Mouse (Mus musculus) G1E (cell line): ENCODE data around the gene Sympk. TPM values are rescaled to one million over a fixed set of nuclear protein-coding genes. Genes with fewer than 3 reads are reported as not detected.

Experiments
- ATAC-seq: 2 replicates; pipeline ENCODE4 v1.8.0; 2016; ENCODE audit warnings: mild to moderate bottlenecking; ENCODE audit not compliant: insufficient number of reproducible peaks, poor library complexity, low FRiP score, severe bottlenecking; ENCODE audit errors: extremely low read depth
- DNase-seq: peaks from one replicate; pipeline ENCODE4 v3.0.0; 2012; ENCODE audit warnings: low spot score
- H3K27me3 ChIP-seq: 2 replicates; pipeline ENCODE4 v1.6.1; 2012; ENCODE audit warnings: mild to moderate bottlenecking, low read length, inconsistent platforms; ENCODE audit not compliant: insufficient read depth
- H3K36me3 ChIP-seq: replicated peaks from 2 replicates; pipeline ENCODE3; 2012; ENCODE audit warnings: mild to moderate bottlenecking, inconsistent platforms
- H3K4me1 ChIP-seq: 2 replicates; pipeline ENCODE4 v1.6.1; 2012; ENCODE audit warnings: low read depth, low read length, inconsistent platforms, mixed read lengths; ENCODE audit not compliant: insufficient read depth
- H3K4me3 ChIP-seq: 2 replicates; pipeline ENCODE4 v1.5.1; 2012; ENCODE audit warnings: low read depth, mild to moderate bottlenecking, inconsistent platforms, low read length, moderate library complexity, mixed read lengths
- H3K9me3 ChIP-seq: replicated peaks from 2 replicates; pipeline ENCODE4 v1.6.1; 2012; ENCODE audit warnings: inconsistent platforms
- CTCF ChIP-seq: IDR thresholded peaks from 2 replicates; pipeline ENCODE4 v1.5.1; 2012; ENCODE audit warnings: low read depth, low read length, inconsistent platforms, mixed read lengths
- GATA1 ChIP-seq: IDR thresholded peaks from 2 replicates; pipeline ENCODE4 v1.6.1; 2012; ENCODE audit warnings: borderline replicate concordance, low read length, inconsistent platforms, mixed read lengths
- GATA2 ChIP-seq: IDR thresholded peaks from 2 replicates; pipeline ENCODE4 v1.6.1; 2012; ENCODE audit warnings: low read depth, low read length, inconsistent platforms, borderline replicate concordance
- POLR2AphosphoS5 ChIP-seq: IDR thresholded peaks from 2 replicates; pipeline ENCODE4 v1.6.1; 2012; ENCODE audit warnings: low read depth, low read length, inconsistent platforms; ENCODE audit not compliant: insufficient replicate concordance
- TAL1 ChIP-seq: conservative IDR thresholded peaks from 2 replicates; pipeline ENCODE4 v1.6.1; 2012; ENCODE audit warnings: low read depth, low read length, inconsistent platforms, mixed read lengths
- polyA plus RNA-seq: library from polyadenylated mRNA; stranded (reverse); fragments of >175 nt; gene quantifications from 2 replicates; pipeline ENCODE4 v1.2.3, GENCODE M21; 2012
- total RNA-seq, 2 experiments: library from RNA; stranded (forward) in 1 of 2; stranded (reverse) in 1 of 2; fragments of 200-1000 nt in 1 of 2; fragments of >200 nt in 1 of 2; fragmentation: Nextera tagmentation in 1 of 2; gene quantifications; 2 replicates each; pipeline ENCODE4 v1.2.3; 2014 to 2017

The Sympk gene
- total and polyA plus RNA-seq, 3 experiments, result 48.1 to 257 (median 149) TPM

DNA sequence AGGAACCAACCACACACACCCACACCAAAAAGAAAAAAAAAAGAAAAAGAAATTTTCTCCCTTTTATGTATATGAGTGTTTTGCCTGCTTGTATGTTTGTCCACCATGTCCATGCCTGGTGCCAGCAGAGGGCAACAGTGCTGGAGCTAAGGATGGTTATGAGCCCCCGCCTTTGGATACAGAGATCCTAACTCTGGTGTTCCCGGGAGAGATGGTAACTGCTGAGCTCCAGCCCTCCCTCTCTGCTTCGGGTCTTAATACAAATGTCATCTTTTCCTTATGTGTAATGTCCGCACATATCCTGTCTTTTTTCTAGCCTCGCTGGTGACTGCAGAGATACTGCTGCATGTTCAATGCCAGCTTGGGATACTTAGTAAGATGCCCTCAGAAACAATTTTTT is 34.2 kb upstream of the Sympk start:
- peaks cover 7% of the 10 kb centered on the region for H3K9me3 ChIP-seq
- peaks cover 18% of the 10 kb centered on the region; the same call in 1 of the 2 replicates for H3K27me3 ChIP-seq
- peaks cover 16% of the 10 kb centered on the region for H3K36me3 ChIP-seq
- ATAC-seq (no peak), DNase-seq (no peak)
- H3K4me3 ChIP-seq, result no peak overlapping the region
- H3K4me1 ChIP-seq, result peaks cover 27% of the 10 kb centered on the region
- TF ChIP-seq POLR2AphosphoS5, result no peak
- no peak for TF ChIP-seq TAL1
- TF ChIP-seq GATA2, result no peak
- no peak for TF ChIP-seq CTCF
- TF ChIP-seq GATA1, result no peak

- peaks cover 7% of the 10 kb centered on the region for H3K9me3 ChIP-seq
- peak; percentile 96 for ATAC-seq
- peak; percentile 95 for DNase-seq
- TF ChIP-seq GATA1 (no peak), CTCF (no peak), TAL1 (no peak), GATA2 (no peak), POLR2AphosphoS5 (no peak)
- peaks cover 29% of the 10 kb centered on the region for H3K4me1 ChIP-seq
- H3K27me3 ChIP-seq, result peaks cover 18% of the 10 kb centered on the region; the same call in 1 of the 2 replicates
- H3K36me3 ChIP-seq, result peaks cover 23% of the 10 kb centered on the region
- peak within 1 kb of the TSS; percentile 72 for H3K4me3 ChIP-seq
Measured at GRCm38 (mm10) chr7:18990601-18991295, 33.4 kb upstream of the Sympk start, which contains the start of gene Mypop. Gene Mypop (plus strand): TSS chr7:18991245.

DNA sequence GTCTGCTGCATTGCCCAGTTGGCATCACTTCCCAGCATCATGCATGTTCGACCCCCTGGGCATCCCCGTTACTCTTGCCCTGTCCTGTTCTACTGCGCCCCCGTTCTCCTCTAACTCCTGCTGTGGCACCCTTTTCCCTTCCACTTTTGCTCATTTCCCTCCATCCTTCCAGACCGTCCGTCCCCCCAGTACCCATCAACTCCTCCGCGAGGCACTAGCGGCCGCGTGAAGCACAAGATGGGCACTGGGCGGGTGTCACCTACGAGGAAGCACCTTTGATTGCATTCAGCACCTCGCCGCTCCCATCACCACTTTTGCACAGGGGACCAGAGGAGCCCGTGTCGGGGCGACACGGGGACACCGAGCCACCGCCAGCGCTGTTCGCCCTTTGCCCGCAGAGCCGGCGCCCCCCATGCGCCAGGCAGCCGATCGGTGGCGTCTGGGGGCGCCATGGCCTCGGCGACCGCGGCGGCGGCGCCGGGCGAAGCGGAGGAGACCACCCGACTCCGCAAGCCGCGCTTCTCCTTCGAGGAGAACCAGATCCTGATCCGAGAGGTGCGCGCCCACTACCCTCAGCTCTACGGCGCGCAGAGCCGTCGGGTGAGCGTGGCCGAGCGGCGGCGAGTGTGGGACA is 32.4 kb upstream of the Sympk start:
- TF ChIP-seq POLR2AphosphoS5 (no peak), GATA1 (no peak), CTCF (no peak), TAL1 (no peak), GATA2 (no peak)
- ATAC-seq (no peak), DNase-seq (no peak)
- peak overlapping the region; percentile 72 for H3K4me3 ChIP-seq
- peaks cover 7% of the 10 kb centered on the region for H3K9me3 ChIP-seq
- peaks cover 29% of the 10 kb centered on the region for H3K4me1 ChIP-seq
- H3K36me3 ChIP-seq, result peaks cover 29% of the 10 kb centered on the region
- peaks cover 18% of the 10 kb centered on the region; the same call in 1 of the 2 replicates for H3K27me3 ChIP-seq

DNA sequence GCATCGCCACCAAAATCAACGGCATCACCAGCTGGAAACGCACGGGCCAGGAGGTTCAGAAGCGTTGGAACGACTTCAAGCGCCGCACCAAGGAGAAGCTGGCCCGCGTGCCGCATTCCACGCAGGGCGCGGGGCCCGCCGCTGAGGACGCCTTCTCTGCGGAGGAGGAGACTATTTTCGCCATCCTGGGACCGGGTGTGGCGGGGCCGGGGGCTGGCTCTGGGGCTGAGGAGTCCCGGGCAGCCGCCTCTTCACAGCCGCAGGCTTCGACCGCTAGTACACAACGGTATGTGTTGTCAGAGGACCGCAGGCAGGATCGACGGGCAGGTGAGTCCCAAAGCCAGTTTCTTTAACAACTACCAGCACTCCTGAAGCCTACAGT is 31.9 kb upstream of the Sympk start:
- Histone ChIP-seq H3K4me3 (peak overlapping the region; percentile 72; the same call in 1 of the 2 replicates), H3K27me3 (peaks cover 18% of the 10 kb centered on the region; the same call in 1 of the 2 replicates), H3K36me3 (peaks cover 29% of the 10 kb centered on the region), H3K9me3 (peaks cover 7% of the 10 kb centered on the region), H3K4me1 (peaks cover 27% of the 10 kb centered on the region)
- ATAC-seq (no peak), DNase-seq (no peak)
- no peak for TF ChIP-seq CTCF
- no peak for TF ChIP-seq GATA1
- no peak for TF ChIP-seq GATA2
- TF ChIP-seq POLR2AphosphoS5, result no peak
- TF ChIP-seq TAL1, result no peak

DNA sequence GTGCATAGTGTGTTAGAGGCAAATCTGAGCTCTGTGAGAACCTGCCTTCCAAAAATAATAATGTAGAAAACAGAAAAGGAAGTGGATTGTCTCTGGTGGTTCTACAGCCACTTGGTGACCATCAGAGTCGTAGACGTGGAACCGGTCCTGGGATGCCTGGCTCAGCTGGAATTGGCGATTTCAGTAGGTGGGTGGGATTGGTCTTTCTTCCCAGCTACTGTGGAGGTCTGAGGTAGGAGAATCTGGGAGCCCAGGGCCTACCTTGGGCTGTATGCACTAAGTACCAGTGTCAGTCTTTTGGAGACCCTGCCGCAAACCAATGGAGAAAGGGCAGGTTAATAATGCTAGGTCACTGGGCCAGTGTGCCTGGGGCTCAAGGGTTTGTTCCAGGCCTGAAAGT is 31.1 kb upstream of the Sympk start:
- Histone ChIP-seq H3K9me3 (peaks cover 7% of the 10 kb centered on the region), H3K36me3 (peaks cover 35% of the 10 kb centered on the region), H3K4me1 (peaks cover 26% of the 10 kb centered on the region), H3K27me3 (0 out of 2 replicates have a peak, but pooled peaks cover 11% of the 10 kb centered on the region), H3K4me3 (no peak overlapping the region)
- DNase-seq (no peak), ATAC-seq (no peak)
- no peak for TF ChIP-seq GATA1
- TF ChIP-seq CTCF, result no peak
- no peak for TF ChIP-seq GATA2
- no peak for TF ChIP-seq POLR2AphosphoS5
- TF ChIP-seq TAL1, result no peak

- peaks cover 38% of the 10 kb centered on the region for H3K36me3 ChIP-seq
- H3K4me3 ChIP-seq, result no peak overlapping the region
- H3K4me1 ChIP-seq, result peaks cover 35% of the 10 kb centered on the region
- ATAC-seq, result no peak
- H3K9me3 ChIP-seq, result no peaks in the 10 kb centered on the region
- H3K27me3 ChIP-seq, result no peaks in the 10 kb centered on the region
- no peak for TF ChIP-seq GATA1
- no peak for TF ChIP-seq TAL1
- TF ChIP-seq GATA2, result no peak
- TF ChIP-seq CTCF, result no peak
- no peak for TF ChIP-seq POLR2AphosphoS5
- no peak for DNase-seq
Measured at GRCm38 (mm10) chr7:18998835-18999234, 25.3 kb upstream of the Sympk start.
